Mouse (Mus musculus) sigmoid colon, adult 10 weeks (tissue): ENCODE data around the gene Rnf25. TPM values are rescaled to one million over a fixed set of nuclear protein-coding genes. Genes with fewer than 3 reads are reported as not detected.

Source experiments
- polyA plus RNA-seq: library from polyadenylated mRNA; stranded (reverse); fragments of 350-450 nt; fragmentation: Illumina TruSeq; extraction: RNeasy Lipid Tissue Mini Kit (QIAGEN cat#74804); gene quantifications from one replicate; pipeline ENCODE4 v1.2.3, GENCODE M21; 2014; ENCODE audit warnings: low read depth, low replicate concordance

Gene Rnf25
- polyA plus RNA-seq = 11.6 TPM

DNA sequence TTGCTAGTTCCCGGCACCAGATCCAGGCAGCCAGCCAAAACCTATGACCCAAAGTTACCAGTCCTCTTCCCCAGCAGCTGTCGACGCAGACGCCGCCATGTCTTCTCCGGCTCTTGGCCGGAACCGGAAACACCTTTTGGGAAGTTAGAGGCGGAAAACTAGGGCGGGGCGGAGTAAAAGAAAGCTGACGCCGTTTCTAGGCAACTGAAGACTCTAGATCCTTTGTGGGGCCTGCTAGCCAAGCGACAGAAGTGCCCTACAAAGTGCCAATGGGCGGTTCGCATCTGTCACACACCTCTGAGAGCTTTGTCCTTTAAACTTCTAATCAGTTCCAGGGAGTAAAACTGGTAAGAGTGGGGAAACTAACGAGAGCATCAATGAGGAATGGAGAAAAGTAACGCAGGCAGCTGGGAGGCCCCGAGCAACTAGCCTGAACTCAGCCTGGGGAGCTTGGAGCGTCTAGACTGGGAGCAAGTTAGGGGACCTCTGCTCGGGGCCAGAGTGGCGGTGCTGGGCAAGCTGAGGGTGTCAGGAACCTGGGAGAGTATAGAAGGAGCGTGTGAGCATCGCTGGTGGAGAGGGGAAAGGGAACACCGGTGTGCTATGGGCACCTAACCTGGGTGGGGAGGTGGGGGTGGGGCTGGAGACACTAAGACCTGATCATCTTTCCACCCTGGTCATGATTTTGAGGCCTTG, at the start of gene Rnf25, which contains the start of gene Stk36:
Gene Rnf25, minus strand, starts transcription at position 131 of the 696 bp plus-strand sequence.
Gene Stk36, plus strand, starts transcription at position 179 of the 696 bp plus-strand sequence.

DNA sequence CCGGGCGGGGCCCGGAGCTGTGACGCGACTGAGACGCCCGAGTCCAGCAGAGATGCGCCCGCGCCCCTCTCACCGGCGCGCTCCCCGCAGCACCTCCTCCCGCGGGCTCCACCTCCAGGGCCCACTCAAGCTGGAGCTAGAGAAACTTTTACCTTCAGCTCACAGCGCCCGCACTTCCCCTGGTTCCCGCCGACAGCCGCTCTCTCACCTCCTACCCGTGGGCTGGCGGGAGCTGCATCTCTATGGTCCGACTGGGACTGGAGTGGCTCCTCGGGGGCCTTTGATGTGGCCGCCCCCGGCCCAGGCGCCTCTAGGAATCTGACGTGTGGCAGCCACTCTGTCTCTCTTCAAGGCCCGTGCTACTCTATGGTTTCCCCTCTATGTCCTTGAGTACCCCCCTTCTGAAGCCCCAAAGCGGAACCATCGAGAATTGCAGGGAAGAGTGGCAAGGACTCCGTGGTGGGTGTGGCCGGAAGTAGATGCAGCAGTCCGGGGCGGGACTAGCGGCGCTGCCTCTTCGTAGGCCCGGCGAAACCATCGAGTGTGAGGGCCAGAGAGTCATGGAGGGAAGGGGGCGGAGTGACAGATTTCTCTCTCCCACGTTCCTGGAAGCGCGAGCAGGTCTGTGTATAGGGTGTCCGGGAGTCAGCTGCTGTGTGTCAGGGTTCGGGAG, 13.3 kb downstream of the Rnf25 start, which contains the start of the genes Zfp142 and Bcs1l:
Gene Zfp142, minus strand, starts transcription at position 474 of the 673 bp plus-strand sequence.
Gene Bcs1l, plus strand, starts transcription at position 517 of the 673 bp plus-strand sequence.

DNA sequence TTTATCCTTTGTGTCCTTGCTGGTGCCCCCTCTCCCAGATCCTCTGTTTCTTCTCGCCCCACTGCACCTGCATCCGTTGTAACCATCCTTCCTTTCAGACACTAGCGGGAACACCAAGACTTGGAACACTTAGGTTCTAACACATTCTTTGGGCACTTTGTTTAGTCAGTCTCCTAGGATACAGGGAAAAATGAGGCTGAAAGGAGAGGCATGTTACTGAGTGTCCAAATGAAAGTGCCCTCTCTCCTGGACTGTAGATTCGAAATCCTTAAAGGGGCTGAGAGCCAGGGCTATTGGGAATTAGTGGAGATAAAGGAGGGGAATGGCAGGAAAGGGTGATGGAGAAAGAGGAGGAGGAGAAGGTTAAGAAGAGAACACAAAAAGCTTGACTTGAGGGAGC, 57.0 kb downstream of the Rnf25 start, which contains the start of gene Usp37:
Gene Usp37, minus strand, starts transcription at position 101 of the 400 bp plus-strand sequence.

Other genes with a start within 250 kb of the Rnf25 start
- not detected for gene Catip, start 239.3 kb downstream of the Rnf25 start, polyA plus RNA-seq
- 1.7 TPM for gene Slc11a1, start 226.2 kb downstream of the Rnf25 start, polyA plus RNA-seq
- gene Ctdsp1, start 209.9 kb downstream of the Rnf25 start, polyA plus RNA-seq = 17.1 TPM
- gene Vil1, start 192.0 kb downstream of the Rnf25 start, polyA plus RNA-seq = 103 TPM
- 31.4 TPM for gene Cnot9, start 95.3 kb downstream of the Rnf25 start, polyA plus RNA-seq
- gene Plcd4, start 58.5 kb downstream of the Rnf25 start, polyA plus RNA-seq = 1.7 TPM
- gene Usp37, start 57.1 kb downstream of the Rnf25 start, polyA plus RNA-seq = 18.2 TPM
- 7.3 TPM for gene Zfp142, start 13.2 kb downstream of the Rnf25 start, polyA plus RNA-seq
- gene Bcs1l, start 13.1 kb downstream of the Rnf25 start, polyA plus RNA-seq = 7.2 TPM
- gene Stk36, start within 50 bp of the Rnf25 start, polyA plus RNA-seq = 0.22 TPM
- gene Ttll4, start 60.3 kb upstream of the Rnf25 start, polyA plus RNA-seq = 26.8 TPM
- 8.6 TPM for gene Cyp27a1, start 112.2 kb upstream of the Rnf25 start, polyA plus RNA-seq
- gene Prkag3, start 147.8 kb upstream of the Rnf25 start, polyA plus RNA-seq = not detected
- gene Wnt6, start 170.5 kb upstream of the Rnf25 start, polyA plus RNA-seq = not detected
- gene Wnt10a, start 190.1 kb upstream of the Rnf25 start, polyA plus RNA-seq = not detected